Mouse (Mus musculus) E14TG2a.4 (cell line): ENCODE data around the gene Slc4a4.

Experiments
- H3K27me3 ChIP-seq: 2 replicates; pipeline ENCODE4 v1.6.1; 2014; ENCODE audit warnings: low read length, control low read depth; ENCODE audit not compliant: insufficient read depth
- H3K36me3 ChIP-seq: 2 replicates; pipeline ENCODE4 v1.6.1; 2014; ENCODE audit warnings: low read length, control low read depth; ENCODE audit not compliant: insufficient read depth
- H3K4me1 ChIP-seq: replicated peaks from 2 replicates; pipeline ENCODE4 v1.6.1; 2014; ENCODE audit warnings: low read depth, low read length, control low read depth
- H3K4me3 ChIP-seq: replicated peaks from 2 replicates; pipeline ENCODE4 v1.5.1; 2014; ENCODE audit warnings: mild to moderate bottlenecking, low read length
- H3K9me3 ChIP-seq: 2 replicates; pipeline ENCODE4 v1.6.1; 2014; ENCODE audit warnings: low read length, control low read depth
- CTCF ChIP-seq: conservative IDR thresholded peaks from 2 replicates; pipeline ENCODE4 v1.5.1; 2014; ENCODE audit warnings: low read length
- NANOG ChIP-seq: IDR thresholded peaks from 2 replicates; pipeline ENCODE4 v1.6.1; 2014; ENCODE audit warnings: borderline replicate concordance, low read length, mixed read lengths
- POU5F1 ChIP-seq: IDR thresholded peaks from 2 replicates; pipeline ENCODE4 v1.6.1; 2014; ENCODE audit warnings: low read length, borderline replicate concordance

Gene Slc4a4

DNA sequence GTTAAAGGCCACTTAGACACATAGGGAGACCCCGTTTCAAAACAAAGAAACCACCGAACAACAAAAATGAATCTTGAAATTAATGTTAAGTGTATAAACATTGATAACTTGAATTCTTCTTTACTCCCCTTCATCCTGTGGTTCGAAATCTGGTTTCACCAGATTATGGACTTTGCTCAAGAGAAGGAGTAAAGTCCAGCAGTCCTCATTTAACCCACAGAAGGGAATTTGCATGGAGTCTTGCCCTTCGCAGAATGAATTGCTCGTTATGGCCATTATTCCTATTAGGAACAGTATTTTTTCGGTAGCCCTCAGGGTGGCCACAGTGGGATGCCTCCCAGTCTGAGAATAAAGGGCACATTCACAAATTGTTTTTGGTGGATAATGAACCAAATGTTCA is 131.9 kb downstream of the Slc4a4 start:
- TF ChIP-seq NANOG (no peak), CTCF (no peak), POU5F1 (no peak)
- no peak overlapping the region for H3K4me3 ChIP-seq
- no peaks in the 10 kb centered on the region for H3K9me3 ChIP-seq
- no peaks in the 10 kb centered on the region for H3K27me3 ChIP-seq
- no peaks in the 10 kb centered on the region for H3K36me3 ChIP-seq
- no peaks in the 10 kb centered on the region for H3K4me1 ChIP-seq

DNA sequence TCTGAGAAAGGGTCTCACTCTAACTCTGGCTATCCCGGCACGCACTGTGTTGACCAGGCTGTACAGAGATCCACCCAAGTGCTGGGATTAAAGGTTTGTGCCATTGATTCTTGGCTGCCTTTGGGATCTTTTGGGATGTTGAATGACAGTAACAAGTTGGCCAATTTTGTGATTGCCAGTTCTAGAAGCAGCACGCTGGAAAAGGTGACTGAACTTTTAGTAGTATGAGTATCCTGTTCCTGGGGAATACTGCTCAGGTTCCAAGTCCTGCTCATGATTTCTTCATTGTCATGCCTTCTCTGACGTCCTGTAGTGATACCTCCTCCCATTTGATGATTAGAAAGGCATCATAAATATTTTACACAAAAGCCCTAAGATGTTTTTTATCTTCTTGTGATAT is 137.8 kb downstream of the Slc4a4 start:
- Histone ChIP-seq H3K9me3 (no peaks in the 10 kb centered on the region), H3K4me3 (no peak overlapping the region), H3K36me3 (no peaks in the 10 kb centered on the region), H3K4me1 (no peaks in the 10 kb centered on the region), H3K27me3 (no peaks in the 10 kb centered on the region)
- TF ChIP-seq CTCF, result no peak
- TF ChIP-seq POU5F1, result no peak
- no peak for TF ChIP-seq NANOG

DNA sequence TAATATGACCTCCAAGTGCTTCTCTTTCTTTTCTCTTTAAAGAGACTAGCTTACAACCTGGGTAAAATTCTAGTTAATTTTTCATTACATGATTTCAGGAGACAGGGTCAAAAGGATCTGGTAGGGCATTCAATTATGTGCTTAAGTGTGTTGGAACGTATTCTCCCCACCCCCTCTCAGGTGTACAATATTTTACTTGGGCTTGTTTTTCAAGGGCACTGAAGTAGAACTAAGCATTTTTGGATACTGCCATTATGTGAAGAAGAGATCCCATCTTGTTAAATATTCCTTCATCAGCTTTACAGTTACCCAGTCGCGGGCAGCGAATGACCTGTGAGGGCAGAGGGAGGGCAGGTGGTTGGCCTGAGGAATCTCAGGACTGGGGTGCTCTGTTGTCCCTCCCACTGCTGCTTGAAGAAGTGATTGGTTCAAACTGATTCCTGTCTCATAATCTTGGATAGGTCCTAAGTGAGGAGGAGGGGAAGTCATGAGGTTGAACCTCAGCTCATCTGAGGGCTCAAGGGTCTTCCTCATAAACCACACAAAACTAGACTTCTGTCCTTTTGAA is 141.0 kb downstream of the Slc4a4 start:
- H3K27me3 ChIP-seq, result no peaks in the 10 kb centered on the region
- H3K4me3 ChIP-seq, result no peak overlapping the region
- no peaks in the 10 kb centered on the region for H3K9me3 ChIP-seq
- H3K36me3 ChIP-seq, result no peaks in the 10 kb centered on the region
- H3K4me1 ChIP-seq, result no peaks in the 10 kb centered on the region
- TF ChIP-seq CTCF (no peak), NANOG (no peak), POU5F1 (no peak)

- no peaks in the 10 kb centered on the region for H3K4me1 ChIP-seq
- no peak for TF ChIP-seq POU5F1
- no peak for TF ChIP-seq CTCF
- TF ChIP-seq NANOG, result no peak
- no peaks in the 10 kb centered on the region for H3K9me3 ChIP-seq
- no peaks in the 10 kb centered on the region for H3K36me3 ChIP-seq
- H3K27me3 ChIP-seq, result no peaks in the 10 kb centered on the region
- H3K4me3 ChIP-seq, result no peak overlapping the region
Measured at GRCm38 (mm10) chr5:89032647-89033046, 146.0 kb downstream of the Slc4a4 start.

GRCm38 (mm10) chr5:89033256-89033655 is 146.6 kb downstream of the Slc4a4 start:
- TF ChIP-seq NANOG, result no peak
- TF ChIP-seq POU5F1, result no peak
- no peak for TF ChIP-seq CTCF
- H3K27me3 ChIP-seq, result no peaks in the 10 kb centered on the region
- H3K4me3 ChIP-seq, result no peak overlapping the region
- no peaks in the 10 kb centered on the region for H3K36me3 ChIP-seq
- H3K9me3 ChIP-seq, result no peaks in the 10 kb centered on the region
- no peaks in the 10 kb centered on the region for H3K4me1 ChIP-seq

- Histone ChIP-seq H3K36me3 (no peaks in the 10 kb centered on the region), H3K27me3 (no peaks in the 10 kb centered on the region), H3K9me3 (no peaks in the 10 kb centered on the region), H3K4me1 (no peaks in the 10 kb centered on the region), H3K4me3 (no peak overlapping the region)
- no peak for TF ChIP-seq NANOG
- TF ChIP-seq POU5F1, result no peak
- no peak for TF ChIP-seq CTCF
Measured at GRCm38 (mm10) chr5:89036147-89036546, 149.5 kb downstream of the Slc4a4 start.

- no peaks in the 10 kb centered on the region for H3K27me3 ChIP-seq
Measured at GRCm38 (mm10) chr5:89040814-89041213, 154.2 kb downstream of the Slc4a4 start.

GRCm38 (mm10) chr5:89043846-89044245 is 157.2 kb downstream of the Slc4a4 start:
- H3K9me3 ChIP-seq, result no peaks in the 10 kb centered on the region
- H3K27me3 ChIP-seq, result no peaks in the 10 kb centered on the region
- peaks cover 19% of the 10 kb centered on the region for H3K4me1 ChIP-seq

More at GRCm38 (mm10) chr5:89040814-89041213, 154.2 kb downstream of the Slc4a4 start:
- no peaks in the 10 kb centered on the region for H3K9me3 ChIP-seq
- TF ChIP-seq CTCF, result no peak
- TF ChIP-seq NANOG, result no peak
- TF ChIP-seq POU5F1, result no peak
- no peaks in the 10 kb centered on the region for H3K36me3 ChIP-seq
- peaks cover 19% of the 10 kb centered on the region for H3K4me1 ChIP-seq
- no peak overlapping the region for H3K4me3 ChIP-seq

DNA sequence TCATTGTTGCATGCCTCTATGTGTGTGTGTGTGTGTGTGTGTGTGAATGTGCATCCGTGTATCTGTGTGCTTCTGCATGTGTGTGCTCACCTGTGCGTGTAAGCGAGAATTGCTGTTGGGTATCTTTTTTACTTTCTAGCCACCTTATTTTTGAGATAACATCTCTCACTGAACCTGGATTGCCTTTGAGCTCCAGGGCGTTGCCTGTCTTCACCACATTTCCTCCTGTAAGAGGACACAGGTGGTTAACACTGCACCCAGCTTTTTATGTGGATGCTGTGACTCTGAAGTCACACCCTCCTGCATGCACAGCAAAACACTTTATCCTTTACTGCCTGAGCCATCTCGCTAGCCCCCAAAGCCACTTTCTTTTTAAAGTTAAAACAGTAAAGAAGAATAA is 158.2 kb downstream of the Slc4a4 start:
- TF ChIP-seq POU5F1 (no peak), NANOG (no peak), CTCF (no peak)
- Histone ChIP-seq H3K4me1 (peaks cover 19% of the 10 kb centered on the region), H3K27me3 (no peaks in the 10 kb centered on the region), H3K36me3 (no peaks in the 10 kb centered on the region), H3K4me3 (no peak overlapping the region), H3K9me3 (no peaks in the 10 kb centered on the region)

More at GRCm38 (mm10) chr5:89043846-89044245, 157.2 kb downstream of the Slc4a4 start:
- TF ChIP-seq NANOG (no peak), POU5F1 (no peak), CTCF (no peak)
- no peak overlapping the region for H3K4me3 ChIP-seq
- no peaks in the 10 kb centered on the region for H3K36me3 ChIP-seq
